Mouse (Mus musculus) kidney, postnatal 10 days (tissue): Measurements from ENCODE around the gene Igflr1.

Source experiments
- DNase-seq: peaks from one replicate; pipeline ENCODE4 v3.0.0; 2021; ENCODE audit warnings: mixed read lengths

Gene Igflr1

DNA sequence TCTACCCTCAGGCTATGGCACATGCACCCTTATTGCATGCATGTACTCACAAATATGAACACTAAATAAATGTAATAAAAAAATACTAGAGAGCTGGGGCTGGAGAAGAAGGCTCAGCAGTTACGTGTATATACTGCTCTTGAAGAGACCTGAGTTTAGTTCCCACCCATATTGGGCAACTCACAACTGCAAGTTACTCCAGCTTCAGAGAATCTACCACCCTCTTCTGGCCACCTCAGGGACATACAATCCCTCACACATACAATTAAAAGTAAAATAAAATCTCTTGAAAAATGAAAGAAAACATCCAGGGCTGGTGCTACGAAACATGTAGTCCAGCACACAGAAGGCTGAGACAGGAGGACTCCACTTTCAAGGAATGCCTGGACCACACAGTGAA, 49.2 kb downstream of the Igflr1 start:
- no peak for DNase-seq

GRCm38 (mm10) chr7:30615049-30615760, 50.0 kb downstream of the Igflr1 start:
- DNase-seq = no peak
